Mouse (Mus musculus): Measurements from ENCODE around the gene Mgst1. TPM values are rescaled to one million over a fixed set of nuclear protein-coding genes. Genes with fewer than 3 reads are reported as not detected.

The Mgst1 gene
- polyA plus RNA-seq, 1 experiment from 2014 or later, result 579 TPM

GRCm38 (mm10) chr6:138142604-138143003, 2.5 kb downstream of the Mgst1 start:
- Histone ChIP-seq H3K36me3 (ENCODE audit: control insufficient read depth, insufficient read depth, low read length) (no peaks in the 10 kb centered on the region), H3K4me1 (replicated peaks; ENCODE audit: control insufficient read depth, insufficient read depth) (no peaks in the 10 kb centered on the region; the same call in 1 of the 2 replicates), H3K4me3 (ENCODE audit: low read depth, low read length) (no peak overlapping the region), H3K27ac (replicated peaks) (0 out of 2 replicates have a peak overlapping the region, but pooled peaks have one; percentile 91), H3K4me2 (replicated peaks; ENCODE audit: low read depth) (peak overlapping the region; percentile 59; the same call in 1 of the 2 replicates), H3K9ac (ENCODE audit: low read length) (no peak overlapping the region), H3K9me3 (ENCODE audit: control insufficient read depth, low read length) (no peaks in the 10 kb centered on the region), H3K27me3 (ENCODE audit: control insufficient read depth, insufficient read depth, low read length) (no peaks in the 10 kb centered on the region)
- TF ChIP-seq EP300 (optimal IDR thresholded peaks at IDR 0.05) (no peak), CTCF (IDR thresholded peaks at IDR 0.05; ENCODE audit: low read depth) (no peak)
- DNase-seq (ENCODE audit: low spot score) (no peak), ATAC-seq (ENCODE audit: low FRiP score, low TSS enrichment) (no peak)
- WGBS, result 72% methylated on average over 7 of the region's 7 CpGs

GRCm38 (mm10) chr6:138143450-138143849, 3.3 kb downstream of the Mgst1 start:
- no peak for DNase-seq (ENCODE audit: low spot score)
- H3K9me3 ChIP-seq (ENCODE audit: control insufficient read depth, low read length), result no peaks in the 10 kb centered on the region
- TF ChIP-seq CTCF (IDR thresholded peaks at IDR 0.05; ENCODE audit: low read depth), result no peak
- no peak for TF ChIP-seq EP300 (optimal IDR thresholded peaks at IDR 0.05)
- H3K27me3 ChIP-seq (ENCODE audit: control insufficient read depth, insufficient read depth, low read length), result no peaks in the 10 kb centered on the region
- H3K4me1 ChIP-seq (replicated peaks; ENCODE audit: control insufficient read depth, insufficient read depth), result no peaks in the 10 kb centered on the region; the same call in 1 of the 2 replicates
- H3K4me2 ChIP-seq (replicated peaks; ENCODE audit: low read depth), result 0 out of 2 replicates have a peak overlapping the region, but pooled peaks have one; percentile 9
- WGBS, result 48% methylated on average over 3 of the region's 3 CpGs
- H3K9ac ChIP-seq (ENCODE audit: low read length), result no peak overlapping the region
- H3K4me3 ChIP-seq (ENCODE audit: low read depth, low read length), result no peak overlapping the region
- H3K36me3 ChIP-seq (ENCODE audit: control insufficient read depth, insufficient read depth, low read length), result no peaks in the 10 kb centered on the region
- H3K27ac ChIP-seq (replicated peaks), result no peak overlapping the region
- ATAC-seq (ENCODE audit: low FRiP score, low TSS enrichment), result no peak

- ATAC-seq (ENCODE audit: low FRiP score, low TSS enrichment), result no peak
- WGBS, result 24% methylated on average over 5 of the region's 5 CpGs
- DNase-seq (ENCODE audit: low spot score), result peak; percentile 77
Measured at GRCm38 (mm10) chr6:138153111-138153510, 13.0 kb downstream of the Mgst1 start.

GRCm38 (mm10) chr6:138163920-138164319, 23.8 kb downstream of the Mgst1 start:
- TF ChIP-seq EP300 (optimal IDR thresholded peaks at IDR 0.05), result no peak
- peak; percentile 79 for TF ChIP-seq CTCF (IDR thresholded peaks at IDR 0.05; ENCODE audit: low read depth)
- no peak for ATAC-seq (ENCODE audit: low FRiP score, low TSS enrichment)
- Histone ChIP-seq H3K9ac (ENCODE audit: low read length) (no peak overlapping the region), H3K27me3 (ENCODE audit: control insufficient read depth, insufficient read depth, low read length) (no peaks in the 10 kb centered on the region), H3K36me3 (ENCODE audit: control insufficient read depth, insufficient read depth, low read length) (no peaks in the 10 kb centered on the region), H3K4me1 (replicated peaks; ENCODE audit: control insufficient read depth, insufficient read depth) (no peaks in the 10 kb centered on the region), H3K9me3 (ENCODE audit: control insufficient read depth, low read length) (no peaks in the 10 kb centered on the region), H3K27ac (replicated peaks) (no peak overlapping the region), H3K4me2 (replicated peaks; ENCODE audit: low read depth) (no peak overlapping the region), H3K4me3 (ENCODE audit: low read depth, low read length) (no peak overlapping the region)
- no peak for DNase-seq (ENCODE audit: low spot score)
- WGBS, result 80% methylated on average over 7 of the region's 7 CpGs

More at GRCm38 (mm10) chr6:138153111-138153510, 13.0 kb downstream of the Mgst1 start:
- H3K36me3 ChIP-seq (ENCODE audit: control insufficient read depth, insufficient read depth, low read length), result peaks cover 6% of the 10 kb centered on the region
- peak; percentile 94 for TF ChIP-seq CTCF (IDR thresholded peaks at IDR 0.05; ENCODE audit: low read depth)
- TF ChIP-seq EP300 (optimal IDR thresholded peaks at IDR 0.05), result no peak
- no peaks in the 10 kb centered on the region for H3K27me3 ChIP-seq (ENCODE audit: control insufficient read depth, insufficient read depth, low read length)
- H3K9ac ChIP-seq (ENCODE audit: low read length), result no peak overlapping the region
- H3K4me2 ChIP-seq (replicated peaks; ENCODE audit: low read depth), result no peak overlapping the region
- H3K9me3 ChIP-seq (ENCODE audit: control insufficient read depth, low read length), result no peaks in the 10 kb centered on the region
- H3K4me1 ChIP-seq (replicated peaks; ENCODE audit: control insufficient read depth, insufficient read depth), result no peaks in the 10 kb centered on the region
- no peak overlapping the region for H3K4me3 ChIP-seq (ENCODE audit: low read depth, low read length)
- no peak overlapping the region for H3K27ac ChIP-seq (replicated peaks)

GRCm38 (mm10) chr6:138171480-138172224, 31.5 kb downstream of the Mgst1 start:
- WGBS, result 49% methylated on average over 15 of the region's 15 CpGs
- Histone ChIP-seq H3K9me3 (ENCODE audit: control insufficient read depth, low read length) (no peaks in the 10 kb centered on the region), H3K27me3 (ENCODE audit: control insufficient read depth, insufficient read depth, low read length) (no peaks in the 10 kb centered on the region), H3K36me3 (ENCODE audit: control insufficient read depth, insufficient read depth, low read length) (no peaks in the 10 kb centered on the region), H3K4me3 (ENCODE audit: low read depth, low read length) (no peak overlapping the region), H3K27ac (replicated peaks) (no peak overlapping the region), H3K4me2 (replicated peaks; ENCODE audit: low read depth) (no peak overlapping the region), H3K9ac (ENCODE audit: low read length) (no peak overlapping the region), H3K4me1 (replicated peaks; ENCODE audit: control insufficient read depth, insufficient read depth) (no peaks in the 10 kb centered on the region)
- DNase-seq (ENCODE audit: low spot score), result peak; percentile 25
- peak; percentile 53; the same call in 1 of the 2 replicates for ATAC-seq (ENCODE audit: low FRiP score, low TSS enrichment)
- TF ChIP-seq EP300 (optimal IDR thresholded peaks at IDR 0.05) (no peak), CTCF (IDR thresholded peaks at IDR 0.05; ENCODE audit: low read depth) (peak; percentile 83)

Other genes with a start within 250 kb of the Mgst1 start
- not detected in 2 replicates for gene Slc15a5, start 60.4 kb upstream of the Mgst1 start, polyA plus RNA-seq (2015; fragmentation: Nextera tagmentation; extraction: Ambion mirVana)